Mouse (Mus musculus) heart, postnatal 0 days (tissue): Measurements from ENCODE around the gene Etnk2.

Experiments
- CTCF ChIP-seq: IDR thresholded peaks from 2 replicates; pipeline ENCODE4 v1.5.1; 2016; ENCODE audit warnings: antibody characterized with exemption, control low read depth, low read depth
- EP300 ChIP-seq: IDR thresholded peaks from 2 replicates; pipeline ENCODE4 v1.6.1; 2016; ENCODE audit warnings: antibody characterized with exemption, low read depth

DNA sequence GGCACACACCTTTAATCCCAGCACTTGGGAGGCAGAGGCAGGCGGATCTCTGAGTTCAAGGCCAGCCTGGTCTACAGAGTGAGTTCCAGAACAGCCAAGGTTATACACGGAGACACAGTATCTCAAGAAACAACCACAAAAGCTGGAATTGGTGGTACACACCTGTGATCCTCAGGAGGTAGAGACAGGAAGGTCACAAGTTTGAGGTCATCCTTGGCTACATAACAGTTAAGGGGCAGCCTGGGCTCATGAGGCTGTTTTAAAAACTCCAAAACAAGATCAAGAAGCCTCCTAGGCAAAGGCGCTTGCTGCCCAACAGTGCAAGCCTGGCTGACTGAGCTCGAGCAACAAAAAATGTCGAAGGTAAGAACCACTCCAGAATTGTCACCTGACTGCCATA is 33.3 kb downstream of the Etnk2 start:
- TF ChIP-seq CTCF (no peak), EP300 (no peak)
